Mouse (Mus musculus) megakaryocyte, adult 5-6 weeks (primary cell): ENCODE measurements around the gene 4930467E23Rik. TPM values are rescaled to one million over a fixed set of nuclear protein-coding genes. Genes with fewer than 3 reads are reported as not detected.
"Not testable (repeated sequence)": the region's sequence is repeated elsewhere in the genome, so short reads cannot be mapped to it uniquely, and the experiment has no call there.

Source experiments
- ATAC-seq: 2 replicates; pipeline ENCODE4 v1.8.0; 2016; ENCODE audit warnings: mild to moderate bottlenecking, inconsistent platforms; ENCODE audit not compliant: poor library complexity, severe bottlenecking
- total RNA-seq, 2 experiments: library from RNA; stranded (forward) in 1 of 2; stranded (reverse) in 1 of 2; fragments of 153-499, 151-499 nt in 1 of 2; fragments of 221-1000, 200-1000 nt in 1 of 2; gene quantifications; 2 replicates each; pipeline versions ENCODE4 v1.2.3 to v1.2.4; 2015 to 2017

The 4930467E23Rik gene
- not detected in 2 replicates for total RNA-seq (2015)
- total RNA-seq (2017): 0.16 TPM in 1 of 2 replicates, not detected in the other

- not testable (repeated sequence) for ATAC-seq
Observed at GRCm38 (mm10) chr8:19729276-19729675, at the start of gene 4930467E23Rik. Gene 4930467E23Rik (plus strand): TSS chr8:19729576.

DNA sequence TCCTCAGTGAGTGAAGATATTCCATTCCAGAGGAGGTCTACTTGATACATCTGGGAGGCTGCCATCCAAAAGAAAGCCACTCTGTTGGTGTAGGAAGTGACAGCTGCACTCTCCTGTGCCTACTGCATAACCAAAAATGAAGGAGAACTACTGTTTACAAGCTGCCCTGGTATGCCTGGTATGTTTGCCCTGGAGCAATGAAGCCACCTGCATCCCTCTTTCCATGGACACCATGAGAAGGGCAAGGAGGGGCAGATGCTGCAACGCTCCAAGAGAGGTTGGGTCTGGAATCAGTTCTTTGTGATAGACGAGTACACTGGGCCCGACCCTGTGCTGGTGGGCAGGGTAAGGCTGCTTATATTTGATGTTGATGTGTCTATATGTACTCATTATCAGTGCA lies 47.1 kb upstream of the 4930467E23Rik start:
- not testable (repeated sequence) for ATAC-seq

DNA sequence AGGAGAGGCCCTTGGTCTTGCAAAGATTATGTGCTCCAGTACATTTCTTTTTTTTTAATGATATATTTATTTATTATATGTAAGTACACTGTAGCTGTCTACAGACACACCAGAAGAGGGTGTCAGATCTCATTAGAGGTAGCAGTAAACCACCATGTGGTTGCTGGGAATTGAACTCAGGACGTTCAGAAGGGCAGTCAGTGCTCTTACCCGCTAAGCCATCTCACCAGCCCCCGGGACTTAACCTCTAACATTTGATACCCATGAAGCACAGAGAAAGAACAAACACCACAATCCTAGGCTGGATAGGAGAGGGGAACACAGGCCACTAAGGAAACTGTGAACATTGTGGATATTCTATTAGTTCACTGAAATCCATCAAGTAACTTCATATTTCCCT lies 43.9 kb upstream of the 4930467E23Rik start:
- ATAC-seq: not testable (repeated sequence)

- ATAC-seq: not testable (repeated sequence)
Observed at GRCm38 (mm10) chr8:19688802-19689525, 40.4 kb upstream of the 4930467E23Rik start.

- ATAC-seq: not testable (repeated sequence)
Observed at GRCm38 (mm10) chr8:19689745-19690144, 39.6 kb upstream of the 4930467E23Rik start.

DNA sequence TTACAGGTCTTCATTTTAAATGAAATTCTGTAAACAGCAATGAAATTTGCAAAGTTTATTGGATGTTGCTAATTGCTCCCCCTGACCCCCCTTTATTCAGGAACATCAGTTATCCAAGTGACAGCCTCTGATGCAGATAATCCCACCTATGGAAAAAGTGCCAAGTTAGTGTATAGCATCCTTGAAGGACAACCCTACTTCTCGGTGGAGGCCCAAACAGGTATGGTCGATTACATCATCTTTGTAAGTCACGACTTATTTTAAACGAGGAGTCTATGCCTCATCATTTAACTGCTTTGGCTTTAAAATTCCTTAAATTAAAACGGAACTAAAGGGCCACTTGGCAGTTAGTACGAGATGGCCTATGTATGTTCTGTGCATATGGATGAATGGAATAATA lies 38.0 kb upstream of the 4930467E23Rik start:
- ATAC-seq: not testable (repeated sequence)

- ATAC-seq: peak; percentile 73
Observed at GRCm38 (mm10) chr8:19697497-19698077, 31.8 kb upstream of the 4930467E23Rik start.

DNA sequence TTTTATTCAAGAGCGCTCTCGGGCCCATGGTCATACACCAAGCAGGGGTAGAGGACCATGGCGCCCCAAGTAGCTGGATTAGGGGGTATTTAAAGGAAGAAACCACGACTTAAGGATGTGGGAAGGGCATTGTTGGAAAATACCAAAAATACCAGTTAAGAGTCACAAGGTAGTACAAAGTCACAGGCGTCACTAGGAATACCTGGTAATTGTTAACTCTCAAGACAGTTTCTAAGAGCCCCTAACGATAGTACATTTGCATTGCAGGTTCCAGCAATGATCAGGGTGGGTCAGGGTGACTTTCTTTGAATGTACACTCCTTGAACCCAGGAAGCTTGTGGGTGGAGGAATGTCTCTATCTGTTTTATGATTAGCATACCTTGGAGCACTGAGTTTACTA lies 31.3 kb upstream of the 4930467E23Rik start:
- not testable (repeated sequence) for ATAC-seq

- not testable (repeated sequence) for ATAC-seq
Observed at GRCm38 (mm10) chr8:19698722-19699121, 30.7 kb upstream of the 4930467E23Rik start.

DNA sequence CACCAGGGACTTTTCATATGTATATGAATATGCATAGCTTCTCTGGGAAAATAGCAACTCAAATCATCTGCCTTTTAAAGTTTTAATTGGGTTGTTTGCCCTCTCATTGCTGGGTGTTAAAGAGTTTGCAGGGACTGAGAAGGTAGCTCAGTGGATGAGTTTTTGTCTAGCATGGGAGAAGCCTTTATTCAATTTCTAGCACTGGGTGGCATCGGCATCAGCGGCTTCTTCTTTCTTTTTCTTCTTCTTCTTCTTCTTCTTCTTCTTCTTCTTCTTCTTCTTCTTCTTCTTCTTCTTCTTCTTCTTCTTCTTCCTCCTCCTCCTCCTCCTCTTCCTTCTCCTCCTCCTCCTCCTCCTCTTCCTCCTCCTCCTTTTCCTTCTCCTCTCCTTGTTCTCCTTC lies 28.1 kb upstream of the 4930467E23Rik start:
- not testable (repeated sequence) for ATAC-seq

- not testable (repeated sequence) for ATAC-seq
Observed at GRCm38 (mm10) chr8:19702276-19702675, 27.1 kb upstream of the 4930467E23Rik start.

DNA sequence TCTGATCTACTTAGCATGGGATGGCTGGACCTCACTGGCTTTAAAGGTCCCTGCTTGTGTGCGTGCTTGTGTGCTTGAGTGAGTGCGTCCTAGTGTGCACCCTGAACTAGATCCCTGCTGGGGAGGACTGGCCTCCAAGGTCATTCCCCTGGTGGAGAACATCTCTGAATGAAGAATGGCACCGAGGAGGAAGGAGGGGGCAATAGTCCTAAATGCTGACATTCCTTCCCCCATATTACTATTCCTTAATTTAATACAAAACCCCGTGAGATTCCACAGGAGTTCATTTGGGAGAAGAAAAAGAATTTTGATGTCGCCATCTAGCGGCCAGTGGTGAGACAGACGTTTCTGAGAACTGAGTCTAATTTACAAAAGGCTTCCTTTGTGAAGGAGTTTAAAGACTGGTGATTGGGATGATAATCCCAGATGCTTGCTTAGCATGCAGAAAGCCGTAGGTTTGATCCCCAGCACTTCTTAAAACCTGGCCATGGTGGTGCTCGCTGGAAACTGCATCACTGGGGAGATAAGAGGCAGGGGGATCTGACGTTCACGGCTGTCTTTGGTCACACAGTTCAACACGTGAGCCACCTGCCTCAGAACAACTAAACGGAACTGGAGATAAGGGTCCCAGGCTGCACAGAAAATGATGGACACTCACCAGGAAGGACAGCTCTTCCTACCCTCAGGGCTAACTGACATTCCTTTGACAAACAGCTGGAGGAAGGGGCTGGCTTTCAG lies 26.2 kb upstream of the 4930467E23Rik start:
- ATAC-seq: peak; percentile 72

DNA sequence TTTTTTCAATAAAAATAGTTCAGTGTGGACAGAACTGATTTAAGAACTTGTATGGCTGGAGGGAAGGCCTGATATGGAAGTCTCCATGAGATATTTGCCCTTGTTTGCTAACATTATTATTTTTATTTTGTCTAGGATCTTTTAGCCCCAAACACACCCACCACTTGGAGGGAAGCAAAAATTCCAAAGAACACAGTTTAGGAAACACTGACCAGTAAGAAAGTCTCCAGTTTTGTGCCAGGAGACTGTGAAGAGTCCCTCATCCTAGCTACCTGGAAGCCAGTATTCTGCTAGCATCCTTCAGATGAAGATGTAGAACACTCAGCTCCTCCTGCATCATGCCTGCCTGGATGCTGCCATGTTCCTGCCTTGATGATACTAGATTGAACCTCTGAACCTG lies 25.5 kb upstream of the 4930467E23Rik start:
- not testable (repeated sequence) for ATAC-seq

DNA sequence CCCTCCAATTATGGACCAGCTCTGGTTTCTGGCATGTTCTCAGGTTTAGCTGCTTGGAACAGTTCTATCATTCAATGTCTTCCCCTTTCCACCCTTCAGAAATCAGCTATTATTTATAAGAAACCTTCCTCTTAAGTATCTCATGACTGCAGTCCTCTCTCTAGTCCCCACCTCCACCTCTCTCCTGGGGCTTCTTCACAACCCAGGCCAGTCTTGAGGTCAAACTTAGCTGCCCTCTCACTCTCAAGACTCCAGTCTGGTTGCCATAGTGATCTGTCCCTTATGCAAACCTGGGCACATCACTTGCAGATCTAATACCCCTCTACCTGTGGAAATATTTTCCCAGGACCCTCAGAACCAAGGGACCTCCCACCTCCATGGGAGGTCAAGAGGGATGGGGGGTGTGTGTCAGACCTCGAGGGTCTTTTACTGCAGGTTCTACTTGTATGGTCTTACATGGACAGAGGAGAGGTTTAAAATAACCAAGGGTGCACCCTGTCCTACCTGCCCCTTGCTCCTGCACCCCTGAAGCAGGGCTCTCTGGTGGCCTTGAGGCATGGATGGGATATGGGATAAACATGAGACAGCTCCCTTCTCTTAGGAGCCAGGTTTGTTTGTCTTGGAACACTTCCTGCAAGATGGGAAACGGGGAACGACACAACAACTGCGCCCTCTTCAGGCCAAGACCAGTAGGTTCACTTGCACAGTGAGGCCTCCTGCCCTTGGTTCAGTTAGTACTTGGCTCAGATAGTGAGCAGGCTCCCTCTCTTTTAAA lies 24.7 kb upstream of the 4930467E23Rik start:
- peak; percentile 64; the same call in 1 of the 2 replicates for ATAC-seq

- not testable (repeated sequence) for ATAC-seq
Observed at GRCm38 (mm10) chr8:19705216-19705600, 24.2 kb upstream of the 4930467E23Rik start.

GRCm38 (mm10) chr8:19706101-19706725 lies 23.2 kb upstream of the 4930467E23Rik start:
- ATAC-seq: not testable (repeated sequence)

GRCm38 (mm10) chr8:19706918-19707760 lies 22.2 kb upstream of the 4930467E23Rik start:
- 0 out of 2 replicates have a peak, but pooled peaks have one; percentile 51 for ATAC-seq

DNA sequence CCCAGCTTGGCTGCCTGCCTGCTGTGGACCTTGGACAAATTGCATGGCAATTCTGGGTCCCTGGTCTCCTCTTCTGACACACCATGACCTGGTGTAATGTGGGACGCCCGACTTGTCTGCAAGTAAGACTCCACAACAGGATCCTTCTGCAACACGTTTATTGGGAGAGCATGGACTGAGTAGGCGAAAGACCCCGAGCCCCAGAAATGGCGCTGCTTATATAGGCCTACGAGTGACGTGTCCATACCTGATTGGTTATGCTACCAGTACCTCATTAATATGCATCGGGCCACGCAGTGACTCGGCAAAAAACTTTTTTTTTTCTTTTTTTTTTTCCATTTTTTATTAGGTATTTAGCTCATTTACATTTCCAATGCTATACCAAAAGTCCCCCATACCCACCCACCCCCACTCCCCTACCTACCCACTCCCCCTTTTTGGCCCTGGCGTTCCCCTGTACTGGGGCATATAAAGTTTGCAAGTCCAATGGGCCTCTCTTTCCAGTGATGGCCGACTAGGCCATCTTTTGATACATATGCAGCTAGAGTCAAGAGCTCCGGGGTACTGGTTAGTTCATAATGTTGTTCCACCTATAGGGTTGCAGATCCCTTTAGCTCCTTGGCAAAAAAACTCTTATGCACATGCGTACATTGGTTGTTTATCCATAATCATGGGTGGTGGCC lies 21.5 kb upstream of the 4930467E23Rik start:
- not testable (repeated sequence) for ATAC-seq

GRCm38 (mm10) chr8:19708976-19709375 lies 20.4 kb upstream of the 4930467E23Rik start:
- not testable (repeated sequence) for ATAC-seq
